In the genomic region with DNA sequence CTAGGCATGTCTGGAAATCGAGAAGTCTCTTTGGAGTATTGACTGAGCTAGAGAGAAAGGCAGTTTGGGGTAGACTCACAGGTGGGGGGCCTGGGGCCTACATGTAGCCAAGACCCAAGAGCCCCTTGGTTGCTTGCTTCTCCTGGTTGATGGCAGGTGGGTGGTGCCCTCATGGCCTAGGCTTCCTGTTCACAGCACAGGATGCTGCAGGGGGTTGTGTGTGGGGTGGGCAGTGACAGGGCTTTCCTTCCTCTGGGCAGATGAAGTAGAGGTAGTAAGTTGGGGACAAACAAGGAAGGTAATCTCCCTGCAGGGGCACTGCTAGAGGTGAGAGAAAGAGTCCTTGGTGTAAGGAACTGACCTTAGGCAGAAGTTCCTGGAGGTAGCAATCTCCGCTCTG, we compare ENCODE assay signal across 19 mouse cellular contexts. TPM values are rescaled to one million over a fixed set of nuclear protein-coding genes. Genes with fewer than 3 reads are reported as not detected.
DNase-seq lines count a peak whose midpoint lies in the region; ATAC-seq and TF ChIP-seq lines count a peak whose summit lies in the region.
"Had no signal": no experiment of that assay in that cellular context is flagged by ENCODE, and none has a peak within 500 bp of the region (broad histone marks: within the 10 kb centered on the region; RNA-seq: fewer than 3 reads in every experiment).

No protein-coding gene starts in this region.

- no peaks in the 10 kb centered on the region for H3K9me3 ChIP-seq in lung, embryonic 15.5 days
- H3K9me3 ChIP-seq in lung, postnatal 0 days (ENCODE audit: low read length) = no peaks in the 10 kb centered on the region
- H3K9me3 ChIP-seq in hindbrain, embryonic 14.5 days (ENCODE audit: control insufficient read depth, low read length) = no peaks in the 10 kb centered on the region
- H3K9me3 ChIP-seq: forebrain, embryonic 10.5 days; kidney, embryonic 15.5 days; neural tube, embryonic 15.5 days had no signal

- H3K36me3 ChIP-seq in lung, embryonic 15.5 days = no peaks in the 10 kb centered on the region
- H3K36me3 ChIP-seq in lung, postnatal 0 days (ENCODE audit: insufficient read depth, low read length) = no peaks in the 10 kb centered on the region
- no peaks in the 10 kb centered on the region for H3K36me3 ChIP-seq in hindbrain, embryonic 14.5 days (replicated peaks; ENCODE audit: control insufficient read depth, insufficient read depth)
- H3K36me3 ChIP-seq: forebrain, embryonic 10.5 days; kidney, embryonic 15.5 days; neural tube, embryonic 15.5 days had no signal

- TF ChIP-seq CTCF in lung, postnatal 0 days (IDR thresholded peaks at IDR 0.05) = no peak

- 73% methylated on average over 2 of the region's 2 CpGs for WGBS in lung, embryonic 15.5 days
- 74% methylated on average over 2 of the region's 2 CpGs for WGBS in lung, postnatal 0 days
- 98% methylated on average over 2 of the region's 2 CpGs for WGBS in hindbrain, embryonic 14.5 days

- DNase-seq in lung, postnatal 0 days (ENCODE audit: low spot score) = no peak
- peak; percentile 54 for DNase-seq in naive thymus-derived CD4-positive, alpha-beta T cell, adult 2 months (ENCODE audit: low read depth)
- DNase-seq in thymus, postnatal 4 days = peak; percentile 79
- no peak for DNase-seq in layer of hippocampus, postnatal 25 days (ENCODE audit: extremely low spot score in 1 of 2, low spot score in 1 of 2)
- no peak for DNase-seq in hindbrain, embryonic 14.5 days (ENCODE audit: low spot score)
- DNase-seq: cerebellum, adult 8-10 months had no signal

- no peaks in the 10 kb centered on the region for H3K27me3 ChIP-seq in lung, embryonic 15.5 days
- H3K27me3 ChIP-seq in lung, postnatal 0 days (replicated peaks; ENCODE audit: insufficient read depth, low read length) = no peaks in the 10 kb centered on the region
- no peaks in the 10 kb centered on the region for H3K27me3 ChIP-seq in hindbrain, embryonic 14.5 days (ENCODE audit: control insufficient read depth, insufficient read depth, low read length)
- H3K27me3 ChIP-seq: kidney, embryonic 15.5 days had no signal

- no peak overlapping the region for H3K4me3 ChIP-seq in lung, embryonic 15.5 days
- no peak overlapping the region for H3K4me3 ChIP-seq in lung, postnatal 0 days (ENCODE audit: low read depth, low read length)
- H3K4me3 ChIP-seq in hindbrain, embryonic 14.5 days (replicated peaks; ENCODE audit: low read length) = no peak overlapping the region
- H3K4me3 ChIP-seq: forebrain, embryonic 10.5 days; kidney, embryonic 15.5 days; neural tube, embryonic 15.5 days had no signal

- TF ChIP-seq EP300 in lung, postnatal 0 days (IDR thresholded peaks at IDR 0.05) = no peak

- 0 out of 2 replicates have a peak overlapping the region, but pooled peaks have one; percentile 11 for H3K27ac ChIP-seq in lung, embryonic 15.5 days
- no peak overlapping the region for H3K27ac ChIP-seq in lung, postnatal 0 days (ENCODE audit: low read length)
- H3K27ac ChIP-seq in hindbrain, embryonic 14.5 days = no peak overlapping the region
- H3K27ac ChIP-seq: hindbrain, postnatal 0 days; kidney, embryonic 15.5 days; liver, embryonic 14.5 days had no signal

- H3K9ac ChIP-seq in lung, embryonic 15.5 days = no peak overlapping the region
- H3K9ac ChIP-seq in lung, postnatal 0 days (replicated peaks; ENCODE audit: low read depth) = no peak overlapping the region
- H3K9ac ChIP-seq in hindbrain, embryonic 14.5 days = no peak overlapping the region
- H3K9ac ChIP-seq: kidney, embryonic 15.5 days; liver, embryonic 14.5 days; neural tube, embryonic 15.5 days had no signal

- H3K4me2 ChIP-seq in lung, embryonic 15.5 days = no peak overlapping the region
- no peak overlapping the region for H3K4me2 ChIP-seq in lung, postnatal 0 days (replicated peaks; ENCODE audit: low read depth, low read length)
- H3K4me2 ChIP-seq in hindbrain, embryonic 14.5 days (replicated peaks) = no peak overlapping the region
- H3K4me2 ChIP-seq: kidney, embryonic 15.5 days; neural tube, embryonic 15.5 days had no signal

- H3K4me1 ChIP-seq in lung, embryonic 15.5 days = peaks cover 47% of the 10 kb centered on the region
- peaks cover 57% of the 10 kb centered on the region for H3K4me1 ChIP-seq in lung, postnatal 0 days (ENCODE audit: insufficient read depth, low read depth, low read length)
- peaks cover 14% of the 10 kb centered on the region; the same call in 1 of the 2 replicates for H3K4me1 ChIP-seq in hindbrain, embryonic 14.5 days (replicated peaks; ENCODE audit: control insufficient read depth, insufficient read depth, low read length)

- no peak for ATAC-seq in lung, embryonic 15.5 days (ENCODE audit: borderline replicate concordance, extremely low read depth, low FRiP score, low TSS enrichment)
- ATAC-seq in lung, postnatal 0 days = no peak
- 0 out of 2 replicates have a peak, but pooled peaks have one; percentile 20 for ATAC-seq in common myeloid progenitor, adult 5-6 weeks (replicated peaks; ENCODE audit: low read depth, poor library complexity, severe bottlenecking)
- ATAC-seq in hindbrain, embryonic 14.5 days (ENCODE audit: low FRiP score) = no peak
- ATAC-seq: hindbrain, postnatal 0 days had no signal

RNA-seq across cellular contexts. Expression of a gene that starts 27.7 kb away (rescaled TPM):
- polyA plus RNA-seq in lung, embryonic 15.5 days (2015; fragmentation: Nextera tagmentation; extraction: Ambion mirVana) = 339 and 341 TPM in 2 replicates
- polyA plus RNA-seq in lung, postnatal 0 days (2015; fragmentation: Nextera tagmentation; extraction: Ambion mirVana) = 412 and 467 TPM in 2 replicates
- total RNA-seq in common myeloid progenitor, adult 5-6 weeks (2017) = 54.9 and 57.0 TPM in 2 replicates
- total RNA-seq in layer of hippocampus, postnatal 25 days (2021) = 10 to 100 TPM; 56.8 to 68.2 TPM
- polyA plus RNA-seq in hindbrain, embryonic 14.5 days (2014; fragmentation: Nextera tagmentation; extraction: Ambion mirVana) = 62.2 and 69.2 TPM in 2 replicates
- total RNA-seq: monocyte, adult 5-6 weeks had no signal

RNA-seq across cellular contexts. Expression of a gene that starts 34.4 kb away (rescaled TPM):
- not detected in 2 replicates for polyA plus RNA-seq in lung, embryonic 15.5 days (2015; fragmentation: Nextera tagmentation; extraction: Ambion mirVana)
- not detected in 2 replicates for polyA plus RNA-seq in lung, postnatal 0 days (2015; fragmentation: Nextera tagmentation; extraction: Ambion mirVana)
- not detected in 2 replicates for total RNA-seq in common myeloid progenitor, adult 5-6 weeks (2017)
- not detected for total RNA-seq in layer of hippocampus, postnatal 25 days (2021)
- polyA plus RNA-seq in hindbrain, embryonic 14.5 days (2014; fragmentation: Nextera tagmentation; extraction: Ambion mirVana) = not detected in 2 replicates
- total RNA-seq: adrenal gland, adult 18-20 months; gastrocnemius, postnatal 4 days; hindbrain, postnatal 0 days; layer of hippocampus, adult 8-10 months; left cerebral cortex, postnatal 14 days; monocyte, adult 5-6 weeks had no signal
- polyA plus RNA-seq: forebrain, embryonic 10.5 days; heart, embryonic 14.5 days; hindbrain, postnatal 0 days; kidney, embryonic 15.5 days; liver, embryonic 14.5 days; neural tube, embryonic 15.5 days had no signal

RNA-seq across cellular contexts. Expression of a gene that starts 35.6 kb away (rescaled TPM):
- polyA plus RNA-seq in lung, embryonic 15.5 days (2015; fragmentation: Nextera tagmentation; extraction: Ambion mirVana) = 22.1 and 23.9 TPM in 2 replicates
- 11.8 and 14.7 TPM in 2 replicates for polyA plus RNA-seq in lung, postnatal 0 days (2015; fragmentation: Nextera tagmentation; extraction: Ambion mirVana)
- total RNA-seq in common myeloid progenitor, adult 5-6 weeks (2017) = 6.5 and 13.7 TPM in 2 replicates
- 10 to 100 TPM; 31.4 to 38.0 TPM for total RNA-seq in layer of hippocampus, postnatal 25 days (2021)
- 23.3 and 25.6 TPM in 2 replicates for polyA plus RNA-seq in hindbrain, embryonic 14.5 days (2014; fragmentation: Nextera tagmentation; extraction: Ambion mirVana)

RNA-seq across cellular contexts. Expression of a gene that starts 52.2 kb away (rescaled TPM):
- polyA plus RNA-seq in lung, embryonic 15.5 days (2015; fragmentation: Nextera tagmentation; extraction: Ambion mirVana) = 39.1 and 41.1 TPM in 2 replicates
- 59.5 and 72.8 TPM in 2 replicates for polyA plus RNA-seq in lung, postnatal 0 days (2015; fragmentation: Nextera tagmentation; extraction: Ambion mirVana)
- 32.2 and 38.7 TPM in 2 replicates for total RNA-seq in common myeloid progenitor, adult 5-6 weeks (2017)
- 1 to 10 TPM; 1.2 to 1.9 TPM for total RNA-seq in layer of hippocampus, postnatal 25 days (2021)
- polyA plus RNA-seq in hindbrain, embryonic 14.5 days (2014; fragmentation: Nextera tagmentation; extraction: Ambion mirVana) = 5.6 and 6.6 TPM in 2 replicates

Comparison
In these comparisons a context has a peak if more than half of its experiments do, and no peak if none do; other contexts are left out.
1. DNase-seq: peak in naive thymus-derived CD4-positive, alpha-beta T cell, adult 2 months (single experiment) and thymus, postnatal 4 days (single experiment); none in lung, postnatal 0 days (single experiment), layer of hippocampus, postnatal 25 days (0 of 2) and hindbrain, embryonic 14.5 days (single experiment).